Mouse (Mus musculus) stomach, embryonic 15.5 days (tissue): ENCODE results near the gene Cacnb4. TPM values are rescaled to one million over a fixed set of nuclear protein-coding genes. Genes with fewer than 3 reads are reported as not detected.

Experiments used
- ATAC-seq: fragments of 200-750 bp; cut with Nextera tagmentation; 2 replicates; pipeline ENCODE4 v1.8.0; 2017; ENCODE audit warnings: low read depth, moderate number of reproducible peaks, moderate TSS enrichment; ENCODE audit not compliant: insufficient read depth, low FRiP score
- H3K27ac ChIP-seq: fragments of 300-500 bp; sonication (generic); 2 replicates; pipeline ENCODE4 v1.5.1; 2015; ENCODE audit warnings: mild to moderate bottlenecking, inconsistent platforms
- H3K27me3 ChIP-seq: fragments of 300-500 bp; sonication (generic); replicated peaks from 2 replicates; pipeline ENCODE4 v1.6.1; 2015; ENCODE audit warnings: inconsistent platforms
- H3K36me3 ChIP-seq: fragments of 300-500 bp; sonication (generic); 2 replicates; pipeline ENCODE4 v1.6.1; 2015; ENCODE audit warnings: inconsistent platforms
- H3K4me1 ChIP-seq: fragments of 300-500 bp; sonication (generic); 2 replicates; pipeline ENCODE4 v1.6.1; 2015; ENCODE audit warnings: inconsistent platforms
- H3K4me2 ChIP-seq: fragments of 300-500 bp; sonication (generic); 2 replicates; pipeline ENCODE4 v1.6.1; 2015; ENCODE audit warnings: mild to moderate bottlenecking, inconsistent platforms
- H3K4me3 ChIP-seq: fragments of 300-500 bp; sonication (generic); replicated peaks from 2 replicates; pipeline ENCODE4 v1.5.1; 2015; ENCODE audit warnings: inconsistent platforms
- H3K9ac ChIP-seq: fragments of 300-500 bp; sonication (generic); 2 replicates; pipeline ENCODE4 v1.6.1; 2015; ENCODE audit warnings: inconsistent platforms
- H3K9me3 ChIP-seq: fragments of 300-500 bp; sonication (generic); 2 replicates; pipeline ENCODE4 v1.6.1; 2016; ENCODE audit warnings: inconsistent platforms
- WGBS: fragments of 180-500 bp; shearing (Covaris S2); methylation state at CpG from one replicate; pipeline ENCODE4 v1.1.7; 2015; 5-methylcytosine and 5-hydroxymethylcytosine counted together
- polyA plus RNA-seq: library from polyadenylated mRNA; unstranded; fragments of >200 nt; fragmentation: Nextera tagmentation; extraction: Ambion mirVana; gene quantifications from 2 replicates; pipeline ENCODE4 v1.2.1, GENCODE M21; 2015

The Cacnb4 gene
- polyA plus RNA-seq, 1 experiment from 2014 or later = 1.7 TPM

DNA sequence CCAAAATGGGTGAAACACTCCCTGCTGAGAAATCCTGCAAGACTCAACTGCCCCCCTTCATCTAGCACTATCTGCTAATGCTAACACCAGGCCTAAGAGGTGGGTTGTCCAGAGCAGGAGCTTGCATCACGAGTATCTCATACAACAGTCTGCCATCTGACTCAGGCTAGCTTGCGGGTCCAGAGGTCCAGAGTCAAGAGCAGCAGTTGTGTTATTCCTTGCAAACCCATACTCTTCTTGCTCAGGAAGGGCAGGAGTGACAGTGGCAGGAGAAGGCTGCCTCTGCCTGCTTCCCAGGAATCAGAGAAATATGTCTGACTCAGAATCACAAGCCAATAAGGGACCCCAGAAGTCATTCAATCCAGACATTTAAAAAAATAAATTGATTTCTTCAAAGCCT lies 116.4 kb downstream of the Cacnb4 start:
- 70% methylated on average over 2 of the region's 2 CpGs for WGBS
- Histone ChIP-seq H3K36me3 (no peaks in the 10 kb centered on the region), H3K4me3 (no peak overlapping the region), H3K9ac (no peak overlapping the region), H3K27ac (no peak overlapping the region), H3K27me3 (no peaks in the 10 kb centered on the region), H3K4me2 (no peak overlapping the region), H3K4me1 (no peaks in the 10 kb centered on the region; the same call in none of the 2 replicates), H3K9me3 (no peaks in the 10 kb centered on the region)
- no peak for ATAC-seq

GRCm38 (mm10) chr2:52558411-52558810 lies 118.2 kb downstream of the Cacnb4 start:
- H3K36me3 ChIP-seq = no peaks in the 10 kb centered on the region
- H3K27me3 ChIP-seq = no peaks in the 10 kb centered on the region
- H3K4me3 ChIP-seq = no peak overlapping the region
- no peak overlapping the region for H3K9ac ChIP-seq
- H3K27ac ChIP-seq = no peak overlapping the region
- no peaks in the 10 kb centered on the region; the same call in none of the 2 replicates for H3K4me1 ChIP-seq
- H3K9me3 ChIP-seq = no peaks in the 10 kb centered on the region
- ATAC-seq = no peak
- no peak overlapping the region for H3K4me2 ChIP-seq
- WGBS = 43% methylated on average over 8 of the region's 8 CpGs

GRCm38 (mm10) chr2:52557503-52558275 lies 118.9 kb downstream of the Cacnb4 start:
- Histone ChIP-seq H3K27ac (no peak overlapping the region), H3K4me2 (no peak overlapping the region), H3K4me1 (no peaks in the 10 kb centered on the region; the same call in none of the 2 replicates), H3K27me3 (no peaks in the 10 kb centered on the region), H3K36me3 (no peaks in the 10 kb centered on the region), H3K9ac (no peak overlapping the region), H3K9me3 (no peaks in the 10 kb centered on the region), H3K4me3 (no peak overlapping the region)
- ATAC-seq = no peak
- WGBS = 68% methylated on average over 12 of the region's 12 CpGs

DNA sequence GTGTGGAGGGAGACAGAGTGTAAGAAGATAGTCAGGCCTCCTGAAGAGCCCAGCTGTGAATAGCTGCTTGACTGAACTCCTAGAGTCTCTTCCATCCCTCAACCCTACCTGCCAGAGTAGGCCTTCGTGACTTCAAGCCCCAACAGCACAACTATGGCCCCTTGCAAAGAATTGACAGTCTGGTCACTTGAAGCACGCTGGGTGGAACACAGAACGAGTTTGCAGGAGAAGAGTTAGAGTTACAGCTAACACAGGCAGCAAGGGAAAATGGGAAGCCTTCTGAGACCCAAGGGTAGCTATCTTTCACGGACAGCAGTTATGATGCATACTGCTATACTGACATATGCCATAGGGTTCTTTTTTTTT lies 119.7 kb downstream of the Cacnb4 start:
- H3K4me3 ChIP-seq = no peak overlapping the region
- WGBS = 78% methylated on average over 4 of the region's 4 CpGs
- no peaks in the 10 kb centered on the region for H3K36me3 ChIP-seq
- no peaks in the 10 kb centered on the region for H3K27me3 ChIP-seq
- no peaks in the 10 kb centered on the region; the same call in none of the 2 replicates for H3K4me1 ChIP-seq
- no peak for ATAC-seq
- no peaks in the 10 kb centered on the region for H3K9me3 ChIP-seq
- no peak overlapping the region for H3K4me2 ChIP-seq
- H3K9ac ChIP-seq = no peak overlapping the region
- no peak overlapping the region for H3K27ac ChIP-seq

GRCm38 (mm10) chr2:52556298-52556960 lies 120.2 kb downstream of the Cacnb4 start:
- H3K9me3 ChIP-seq = no peaks in the 10 kb centered on the region
- H3K27me3 ChIP-seq = no peaks in the 10 kb centered on the region
- no peak overlapping the region for H3K9ac ChIP-seq
- 72% methylated on average over 20 of the region's 20 CpGs for WGBS
- no peak overlapping the region for H3K4me2 ChIP-seq
- H3K4me3 ChIP-seq = no peak overlapping the region
- no peaks in the 10 kb centered on the region; the same call in none of the 2 replicates for H3K4me1 ChIP-seq
- ATAC-seq = no peak
- H3K36me3 ChIP-seq = no peaks in the 10 kb centered on the region
- H3K27ac ChIP-seq = no peak overlapping the region

GRCm38 (mm10) chr2:52548401-52548800 lies 128.2 kb downstream of the Cacnb4 start:
- H3K27me3 ChIP-seq = no peaks in the 10 kb centered on the region
- ATAC-seq = no peak
- no peaks in the 10 kb centered on the region for H3K36me3 ChIP-seq
- 90% methylated on average over 3 of the region's 3 CpGs for WGBS
- no peak overlapping the region for H3K27ac ChIP-seq
- no peak overlapping the region for H3K4me2 ChIP-seq
- no peaks in the 10 kb centered on the region for H3K9me3 ChIP-seq
- H3K4me1 ChIP-seq = no peaks in the 10 kb centered on the region
- H3K9ac ChIP-seq = no peak overlapping the region
- H3K4me3 ChIP-seq = no peak overlapping the region

DNA sequence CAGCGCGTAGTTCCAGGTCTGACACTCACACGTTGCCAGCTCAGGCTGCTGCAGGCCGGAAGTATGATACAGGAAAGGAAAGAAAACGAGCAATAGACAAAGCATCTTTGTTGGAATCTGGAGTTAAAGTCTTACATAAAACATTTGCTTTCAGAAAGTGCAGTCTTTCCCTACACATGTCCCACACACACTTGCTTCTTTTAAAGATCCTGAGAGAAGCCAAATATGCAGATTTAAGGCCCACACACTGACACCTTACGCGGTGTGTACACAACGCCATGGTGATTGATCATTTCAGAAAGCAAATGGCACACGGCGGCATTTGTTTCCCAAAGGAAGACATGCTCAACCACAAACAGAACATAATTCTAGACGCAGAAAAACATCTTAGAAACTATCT lies 129.3 kb downstream of the Cacnb4 start:
- Histone ChIP-seq H3K36me3 (no peaks in the 10 kb centered on the region), H3K4me3 (no peak overlapping the region), H3K4me2 (no peak overlapping the region), H3K27ac (no peak overlapping the region), H3K4me1 (no peaks in the 10 kb centered on the region), H3K9ac (no peak overlapping the region), H3K9me3 (no peaks in the 10 kb centered on the region), H3K27me3 (no peaks in the 10 kb centered on the region)
- WGBS = 76% methylated on average over 11 of the region's 11 CpGs
- no peak for ATAC-seq

GRCm38 (mm10) chr2:52544527-52544926 lies 132.1 kb downstream of the Cacnb4 start:
- H3K4me2 ChIP-seq = no peak overlapping the region
- 64% methylated on average over 2 of the region's 2 CpGs for WGBS
- H3K27me3 ChIP-seq = no peaks in the 10 kb centered on the region
- H3K36me3 ChIP-seq = no peaks in the 10 kb centered on the region
- H3K9ac ChIP-seq = no peak overlapping the region
- H3K4me3 ChIP-seq = no peak overlapping the region
- no peaks in the 10 kb centered on the region for H3K9me3 ChIP-seq
- no peak for ATAC-seq
- no peaks in the 10 kb centered on the region for H3K4me1 ChIP-seq
- no peak overlapping the region for H3K27ac ChIP-seq

GRCm38 (mm10) chr2:52541068-52541467 lies 135.6 kb downstream of the Cacnb4 start:
- H3K9ac ChIP-seq = no peak overlapping the region
- ATAC-seq = no peak

GRCm38 (mm10) chr2:52539318-52539717 lies 137.3 kb downstream of the Cacnb4 start:
- Histone ChIP-seq H3K9ac (no peak overlapping the region), H3K4me2 (no peak overlapping the region), H3K4me3 (no peak overlapping the region), H3K4me1 (no peaks in the 10 kb centered on the region), H3K27me3 (no peaks in the 10 kb centered on the region), H3K27ac (no peak overlapping the region), H3K36me3 (no peaks in the 10 kb centered on the region), H3K9me3 (no peaks in the 10 kb centered on the region)
- 81% methylated on average over 6 of the region's 6 CpGs for WGBS
- no peak for ATAC-seq

More at GRCm38 (mm10) chr2:52541068-52541467, 135.6 kb downstream of the Cacnb4 start:
- Histone ChIP-seq H3K4me1 (no peaks in the 10 kb centered on the region), H3K4me3 (no peak overlapping the region), H3K27ac (no peak overlapping the region), H3K4me2 (no peak overlapping the region), H3K9me3 (no peaks in the 10 kb centered on the region), H3K36me3 (no peaks in the 10 kb centered on the region), H3K27me3 (no peaks in the 10 kb centered on the region)
- 87% methylated on average over 4 of the region's 4 CpGs for WGBS

DNA sequence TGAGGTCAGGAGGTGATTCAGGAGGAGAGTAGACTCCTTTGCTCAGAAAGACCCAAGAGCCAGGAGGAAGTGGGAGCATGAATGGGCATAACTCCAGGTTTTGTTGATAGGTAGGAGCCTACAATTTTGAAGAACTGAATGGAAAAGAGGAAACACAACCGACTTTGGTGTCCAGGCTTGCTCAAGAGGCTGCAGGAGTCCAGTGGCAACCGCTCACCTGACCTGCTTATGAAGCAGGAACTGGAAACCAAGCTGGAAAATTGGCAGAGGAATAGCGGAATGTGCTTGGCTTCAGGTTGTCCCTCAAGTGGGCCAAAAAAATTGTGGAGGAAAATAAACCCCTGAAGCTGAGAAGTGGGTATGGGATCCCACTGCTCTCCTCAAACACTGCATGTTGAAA lies 139.0 kb downstream of the Cacnb4 start:
- Histone ChIP-seq H3K4me3 (no peak overlapping the region), H3K27ac (no peak overlapping the region), H3K9me3 (no peaks in the 10 kb centered on the region), H3K36me3 (no peaks in the 10 kb centered on the region), H3K27me3 (no peaks in the 10 kb centered on the region), H3K9ac (no peak overlapping the region), H3K4me1 (no peaks in the 10 kb centered on the region), H3K4me2 (no peak overlapping the region)
- no peak for ATAC-seq
- 82% methylated on average over 3 of the region's 3 CpGs for WGBS

DNA sequence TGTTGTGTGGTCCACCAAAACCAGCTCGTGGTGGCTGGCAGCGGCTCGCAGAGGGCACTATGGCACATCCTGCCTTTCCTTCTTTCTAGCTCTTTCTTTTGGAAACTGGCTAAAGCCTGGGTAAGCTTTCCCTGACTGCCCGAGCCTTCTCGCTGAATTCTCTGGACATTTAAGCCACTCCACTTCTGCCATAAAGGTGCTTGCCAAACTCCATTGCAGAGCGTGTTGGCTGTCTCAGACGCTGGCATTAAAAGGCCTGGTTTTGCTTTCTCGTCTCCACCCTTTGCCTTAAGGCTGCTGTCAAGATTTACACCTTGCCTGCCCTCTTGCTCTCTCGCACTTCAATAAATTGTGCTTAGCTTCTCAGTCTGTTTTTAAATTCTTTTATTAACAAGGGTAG lies 139.5 kb downstream of the Cacnb4 start:
- ATAC-seq = no peak
- H3K4me2 ChIP-seq = no peak overlapping the region
- no peaks in the 10 kb centered on the region for H3K27me3 ChIP-seq
- no peaks in the 10 kb centered on the region for H3K9me3 ChIP-seq
- 88% methylated on average over 9 of the region's 9 CpGs for WGBS
- no peaks in the 10 kb centered on the region for H3K4me1 ChIP-seq
- no peak overlapping the region for H3K4me3 ChIP-seq
- no peak overlapping the region for H3K27ac ChIP-seq
- H3K9ac ChIP-seq = no peak overlapping the region
- no peaks in the 10 kb centered on the region for H3K36me3 ChIP-seq
